Mouse (Mus musculus) E14TG2a.4 (cell line): ENCODE measurements around the gene Slc12a4.

Source experiments
- CTCF ChIP-seq: conservative IDR thresholded peaks from 2 replicates; pipeline ENCODE4 v1.5.1; 2014; ENCODE audit warnings: low read length
- NANOG ChIP-seq: IDR thresholded peaks from 2 replicates; pipeline ENCODE4 v1.6.1; 2014; ENCODE audit warnings: borderline replicate concordance, low read length, mixed read lengths

- TF ChIP-seq CTCF (no peak), NANOG (no peak)
Observed at GRCm38 (mm10) chr8:105900941-105901616, 64.8 kb downstream of the Slc12a4 start.
